Mouse (Mus musculus): ENCODE results near the gene Atp10a. TPM values are rescaled to one million over a fixed set of nuclear protein-coding genes. Genes with fewer than 3 reads are reported as not detected.
A peak's percentile ranks its signal among the peaks of the same experiment; 100 is the strongest.

The Atp10a gene
- polyA plus RNA-seq, 1 experiment = 3.0 TPM

DNA sequence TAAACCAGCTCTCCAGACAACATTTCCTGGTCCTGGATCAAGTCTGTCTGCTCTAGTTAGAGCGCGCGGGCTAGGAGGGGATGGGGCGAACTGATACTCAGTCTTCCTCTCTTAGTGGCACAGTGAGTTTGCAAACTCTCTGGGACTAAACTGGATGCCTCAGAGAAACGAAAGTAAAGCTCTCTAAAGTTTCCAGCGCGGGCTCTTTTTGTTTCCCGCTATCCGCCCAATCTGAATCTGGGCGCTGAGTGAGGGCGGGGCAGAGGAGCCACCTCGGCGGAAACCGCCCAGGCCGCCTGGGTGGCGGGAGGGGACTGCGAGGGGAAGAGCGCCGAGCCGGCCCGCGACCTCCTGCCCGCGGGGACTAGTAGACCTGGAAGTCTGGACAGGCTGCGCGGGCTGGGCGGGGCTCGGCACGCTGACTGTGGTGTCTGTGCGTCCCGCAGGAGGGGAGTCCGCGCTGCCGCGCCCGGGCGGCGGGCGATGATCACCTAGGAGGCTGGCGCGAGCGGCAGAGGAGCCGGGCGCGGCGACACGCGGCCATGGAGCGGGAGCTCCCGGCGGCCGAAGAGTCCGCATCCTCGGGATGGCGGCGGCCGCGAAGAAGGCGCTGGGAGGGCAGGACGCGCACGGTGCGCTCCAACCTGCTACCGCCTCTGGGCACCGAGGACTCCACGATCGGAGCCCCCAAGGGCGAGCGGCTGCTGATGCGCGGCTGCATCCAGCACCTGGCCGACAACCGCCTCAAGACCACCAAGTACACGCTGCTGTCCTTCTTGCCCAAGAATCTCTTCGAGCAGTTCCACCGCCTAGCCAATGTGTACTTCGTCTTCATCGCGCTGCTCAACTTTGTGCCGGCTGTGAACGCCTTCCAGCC, 2.2 kb downstream of the Atp10a start:
- TF ChIP-seq POLR2A (IDR thresholded peaks at IDR 0.05; ENCODE audit: insufficient read length, low read depth) = peak; percentile 77
- peak; percentile 6 for TF ChIP-seq E2F4 (IDR thresholded peaks at IDR 0.05; ENCODE audit: insufficient read depth)
- no peak for TF ChIP-seq REST (IDR thresholded peaks at IDR 0.05; ENCODE audit: insufficient read depth, insufficient read length)
- Histone ChIP-seq H3K79me2 (ENCODE audit: control insufficient read depth, insufficient read depth) (peaks cover 2% of the 10 kb centered on the region), H3K36me3 (ENCODE audit: control insufficient read depth, insufficient read depth) (no peaks in the 10 kb centered on the region), H3ac (ENCODE audit: control insufficient read depth, insufficient read length) (peak overlapping the region; percentile 59), H3K4me3 (peak overlapping the region; percentile 39), H3K27me3 (ENCODE audit: control insufficient read depth, insufficient read depth, insufficient read length) (no peaks in the 10 kb centered on the region), H3K4me2 (ENCODE audit: low read depth) (peak overlapping the region; percentile 66)

DNA sequence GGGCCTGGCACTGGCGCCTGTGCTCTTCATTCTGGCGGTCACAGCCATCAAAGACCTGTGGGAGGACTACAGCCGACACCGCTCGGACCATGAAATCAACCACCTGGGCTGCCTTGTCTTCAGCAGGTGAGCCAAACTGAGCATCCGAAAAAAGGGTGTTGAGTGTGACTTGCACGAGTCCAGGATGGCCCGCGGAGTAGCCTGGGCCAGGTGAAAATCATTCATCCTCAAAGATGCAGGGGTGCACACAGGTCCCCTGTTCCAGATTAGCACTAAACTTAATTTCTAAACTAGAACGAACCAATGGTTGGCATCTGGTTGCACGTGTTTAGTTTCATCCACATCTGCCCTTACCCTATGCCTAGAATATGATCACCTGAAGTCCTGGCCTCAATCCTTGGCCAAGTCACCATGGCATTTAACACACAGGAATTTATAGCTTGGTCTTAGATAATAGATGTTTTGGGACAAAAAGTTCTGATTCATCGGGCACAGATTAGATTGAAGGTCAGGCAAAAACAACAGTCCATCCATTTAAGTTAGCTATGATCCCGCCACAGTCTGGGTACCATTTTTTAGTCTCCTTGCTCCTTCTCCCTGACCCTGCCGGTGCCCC, 2.9 kb downstream of the Atp10a start:
- peaks cover 2% of the 10 kb centered on the region for H3K79me2 ChIP-seq (ENCODE audit: control insufficient read depth, insufficient read depth)
- peak overlapping the region; percentile 39 for H3K4me3 ChIP-seq
- TF ChIP-seq MYOG (IDR thresholded peaks at IDR 0.05; ENCODE audit: control insufficient read depth in 1 of 3, insufficient read depth in 1 of 3, insufficient read length in 2 of 3, low read depth in 2 of 3) (no peak), MYOD1 (IDR thresholded peaks at IDR 0.05; ENCODE audit: control insufficient read depth in 1 of 3, insufficient read length in 2 of 3, low read depth in 2 of 3) (no peak)
- H3K4me2 ChIP-seq (ENCODE audit: low read depth) = peak overlapping the region; percentile 66
- peak overlapping the region; percentile 59 for H3ac ChIP-seq (ENCODE audit: control insufficient read depth, insufficient read length)
- H3K36me3 ChIP-seq (ENCODE audit: control insufficient read depth, insufficient read depth) = no peaks in the 10 kb centered on the region
- no peaks in the 10 kb centered on the region for H3K27me3 ChIP-seq (ENCODE audit: control insufficient read depth, insufficient read depth, insufficient read length)

DNA sequence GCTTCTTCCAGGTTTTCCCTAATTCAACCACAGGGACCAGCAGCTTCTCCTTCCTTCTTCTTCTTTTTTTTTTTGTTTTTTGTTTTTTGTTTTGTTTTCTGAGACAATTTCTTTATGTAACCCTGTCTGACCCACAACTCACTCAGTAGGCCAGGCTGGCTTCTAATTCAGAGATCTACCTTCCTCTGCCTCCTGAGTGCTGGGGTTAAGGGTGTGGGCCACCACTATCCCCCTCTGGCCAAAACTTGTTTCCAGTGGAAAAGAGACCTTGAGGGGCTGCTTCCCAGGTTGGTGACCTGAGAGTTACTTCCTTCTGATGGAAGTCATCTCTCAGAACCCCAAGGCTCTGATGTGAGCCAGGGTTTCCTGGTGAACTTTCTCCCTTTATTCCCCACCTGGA, 4.1 kb downstream of the Atp10a start:
- Histone ChIP-seq H3K79me2 (ENCODE audit: control insufficient read depth, insufficient read depth) (peaks cover 2% of the 10 kb centered on the region), H3K4me3 (peak overlapping the region; percentile 39), H3K4me2 (ENCODE audit: low read depth) (peak overlapping the region; percentile 48), H3K36me3 (ENCODE audit: control insufficient read depth, insufficient read depth) (no peaks in the 10 kb centered on the region), H3ac (ENCODE audit: control insufficient read depth, insufficient read length) (no peak overlapping the region), H3K27me3 (ENCODE audit: control insufficient read depth, insufficient read depth, insufficient read length) (no peaks in the 10 kb centered on the region)
- TF ChIP-seq MYOD1 (IDR thresholded peaks at IDR 0.05; ENCODE audit: control insufficient read depth in 1 of 3, insufficient read length in 2 of 3, low read depth in 2 of 3) = no peak
- TF ChIP-seq MAX (IDR thresholded peaks at IDR 0.05; ENCODE audit: low read depth) = no peak
- TF ChIP-seq E2F4 (IDR thresholded peaks at IDR 0.05; ENCODE audit: insufficient read depth) = no peak
- no peak for TF ChIP-seq SRF (IDR thresholded peaks at IDR 0.05; ENCODE audit: control insufficient read depth, insufficient read length, low read depth)
- no peak for TF ChIP-seq POLR2AphosphoS2 (IDR thresholded peaks at IDR 0.05; ENCODE audit: insufficient read length, low read depth)
- no peak for TF ChIP-seq USF1 (IDR thresholded peaks at IDR 0.05; ENCODE audit: low read depth)
- no peak for TF ChIP-seq TCF12 (IDR thresholded peaks at IDR 0.05; ENCODE audit: insufficient read depth, poor library complexity, severe bottlenecking)
- TF ChIP-seq CEBPB (IDR thresholded peaks at IDR 0.05; ENCODE audit: insufficient read depth, poor library complexity, severe bottlenecking) = no peak
- no peak for TF ChIP-seq TCF3 (IDR thresholded peaks at IDR 0.05; ENCODE audit: insufficient read length, low read depth)
- TF ChIP-seq REST (IDR thresholded peaks at IDR 0.05; ENCODE audit: insufficient read depth, insufficient read length) = no peak
- no peak for TF ChIP-seq MYOG (IDR thresholded peaks at IDR 0.05; ENCODE audit: control insufficient read depth in 1 of 3, insufficient read depth in 1 of 3, insufficient read length in 2 of 3, low read depth in 2 of 3)
- no peak for TF ChIP-seq POLR2A (IDR thresholded peaks at IDR 0.05; ENCODE audit: insufficient read length, low read depth)

DNA sequence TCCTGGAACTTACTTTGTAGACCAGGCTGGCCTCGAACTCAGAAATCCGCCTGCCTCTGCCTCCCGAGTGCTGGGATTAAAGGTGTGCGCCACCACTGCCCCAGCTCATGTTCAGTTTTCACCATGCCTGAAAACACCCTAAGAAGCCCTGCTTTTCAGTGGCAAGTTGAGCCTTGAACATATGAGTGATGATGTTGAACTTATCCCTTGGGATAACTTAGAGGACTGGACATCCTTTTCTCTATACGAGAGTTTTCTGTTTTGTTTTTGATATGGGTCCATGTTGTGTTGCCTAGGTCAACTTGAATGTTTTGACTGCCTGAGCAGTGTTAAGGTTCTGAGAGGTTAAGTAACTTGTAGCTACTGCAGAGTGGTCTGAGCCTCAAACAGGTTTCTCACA, 4.7 kb downstream of the Atp10a start:
- TF ChIP-seq POLR2AphosphoS2 (IDR thresholded peaks at IDR 0.05; ENCODE audit: insufficient read length, low read depth) (no peak), CEBPB (IDR thresholded peaks at IDR 0.05; ENCODE audit: insufficient read depth, poor library complexity, severe bottlenecking) (no peak), TCF3 (IDR thresholded peaks at IDR 0.05; ENCODE audit: insufficient read length, low read depth) (no peak), MYOD1 (IDR thresholded peaks at IDR 0.05; ENCODE audit: control insufficient read depth in 1 of 3, insufficient read length in 2 of 3, low read depth in 2 of 3) (no peak), POLR2A (IDR thresholded peaks at IDR 0.05; ENCODE audit: insufficient read length, low read depth) (no peak), USF1 (IDR thresholded peaks at IDR 0.05; ENCODE audit: low read depth) (no peak), E2F4 (IDR thresholded peaks at IDR 0.05; ENCODE audit: insufficient read depth) (no peak), SRF (IDR thresholded peaks at IDR 0.05; ENCODE audit: control insufficient read depth, insufficient read length, low read depth) (no peak), REST (IDR thresholded peaks at IDR 0.05; ENCODE audit: insufficient read depth, insufficient read length) (no peak), MYOG (IDR thresholded peaks at IDR 0.05; ENCODE audit: control insufficient read depth in 1 of 3, insufficient read depth in 1 of 3, insufficient read length in 2 of 3, low read depth in 2 of 3) (no peak), MAX (IDR thresholded peaks at IDR 0.05; ENCODE audit: low read depth) (no peak), TCF12 (IDR thresholded peaks at IDR 0.05; ENCODE audit: insufficient read depth, poor library complexity, severe bottlenecking) (no peak)
- no peaks in the 10 kb centered on the region for H3K27me3 ChIP-seq (ENCODE audit: control insufficient read depth, insufficient read depth, insufficient read length)
- H3K4me2 ChIP-seq (ENCODE audit: low read depth) = no peak overlapping the region
- H3ac ChIP-seq (ENCODE audit: control insufficient read depth, insufficient read length) = no peak overlapping the region
- peaks cover 2% of the 10 kb centered on the region for H3K79me2 ChIP-seq (ENCODE audit: control insufficient read depth, insufficient read depth)
- no peaks in the 10 kb centered on the region for H3K36me3 ChIP-seq (ENCODE audit: control insufficient read depth, insufficient read depth)
- no peak overlapping the region for H3K4me3 ChIP-seq

DNA sequence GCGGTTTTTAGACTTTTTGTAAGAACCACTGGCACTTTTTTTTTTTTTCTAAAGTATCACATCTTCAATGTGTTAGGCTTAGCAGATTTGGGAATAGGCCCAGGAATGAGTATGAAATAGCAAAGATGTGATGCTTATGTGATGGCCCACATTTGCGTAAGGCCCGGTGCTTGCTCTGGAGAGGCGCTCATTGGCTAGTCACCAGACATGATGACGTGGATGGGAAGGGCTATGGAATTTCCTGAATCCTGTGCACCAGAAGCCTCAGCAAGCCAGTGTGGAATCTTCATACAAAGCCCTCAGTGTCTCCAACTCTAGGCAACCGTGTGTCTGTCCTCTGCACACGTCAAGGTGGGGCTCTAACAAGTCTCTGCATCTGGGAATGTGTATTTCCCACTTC, 5.1 kb downstream of the Atp10a start:
- Histone ChIP-seq H3K79me2 (ENCODE audit: control insufficient read depth, insufficient read depth) (peaks cover 2% of the 10 kb centered on the region), H3K4me2 (ENCODE audit: low read depth) (no peak overlapping the region), H3ac (ENCODE audit: control insufficient read depth, insufficient read length) (no peak overlapping the region), H3K36me3 (ENCODE audit: control insufficient read depth, insufficient read depth) (no peaks in the 10 kb centered on the region), H3K4me3 (no peak overlapping the region), H3K27me3 (ENCODE audit: control insufficient read depth, insufficient read depth, insufficient read length) (no peaks in the 10 kb centered on the region)
- no peak for TF ChIP-seq USF1 (IDR thresholded peaks at IDR 0.05; ENCODE audit: low read depth)
- no peak for TF ChIP-seq MYOG (IDR thresholded peaks at IDR 0.05; ENCODE audit: control insufficient read depth in 1 of 3, insufficient read depth in 1 of 3, insufficient read length in 2 of 3, low read depth in 2 of 3)
- no peak for TF ChIP-seq POLR2A (IDR thresholded peaks at IDR 0.05; ENCODE audit: insufficient read length, low read depth)
- TF ChIP-seq SRF (IDR thresholded peaks at IDR 0.05; ENCODE audit: control insufficient read depth, insufficient read length, low read depth) = no peak
- TF ChIP-seq POLR2AphosphoS2 (IDR thresholded peaks at IDR 0.05; ENCODE audit: insufficient read length, low read depth) = no peak

All from myocyte (in vitro differentiated cells).